Mouse (Mus musculus): ENCODE data around the gene Slc26a9.

The Slc26a9 gene

GRCm38 (mm10) chr1:131743868-131744464 is at the start of gene Slc26a9:
Slc26a9 (plus strand) TSS chr1:131744022.
- DNase-seq (ENCODE audit: low spot score in 2 of 2): no peak

- no peak for DNase-seq (ENCODE audit: low spot score in 2 of 2)
Measured at GRCm38 (mm10) chr1:131695308-131695707, 48.5 kb upstream of the Slc26a9 start.

GRCm38 (mm10) chr1:131696325-131696724 is 47.5 kb upstream of the Slc26a9 start:
- no peak for DNase-seq (ENCODE audit: low spot score in 2 of 2)

GRCm38 (mm10) chr1:131698770-131699169 is 45.1 kb upstream of the Slc26a9 start:
- no peak for DNase-seq (ENCODE audit: low spot score in 2 of 2)

- no peak for DNase-seq (ENCODE audit: low spot score in 2 of 2)
Measured at GRCm38 (mm10) chr1:131699642-131700041, 44.2 kb upstream of the Slc26a9 start.

GRCm38 (mm10) chr1:131700447-131700846 is 43.4 kb upstream of the Slc26a9 start:
- no peak for DNase-seq (ENCODE audit: low spot score in 2 of 2)

- no peak for DNase-seq (ENCODE audit: low spot score in 2 of 2)
Measured at GRCm38 (mm10) chr1:131701391-131701790, 42.4 kb upstream of the Slc26a9 start.

- DNase-seq (ENCODE audit: low spot score in 2 of 2): no peak
Measured at GRCm38 (mm10) chr1:131702094-131702766, 41.6 kb upstream of the Slc26a9 start.

GRCm38 (mm10) chr1:131703482-131703881 is 40.3 kb upstream of the Slc26a9 start:
- no peak for DNase-seq (ENCODE audit: low spot score in 2 of 2)

GRCm38 (mm10) chr1:131708338-131708737 is 35.5 kb upstream of the Slc26a9 start:
- DNase-seq (ENCODE audit: low spot score in 2 of 2): no peak

GRCm38 (mm10) chr1:131711518-131711917 is 32.3 kb upstream of the Slc26a9 start:
- DNase-seq (ENCODE audit: low spot score in 2 of 2): no peak

GRCm38 (mm10) chr1:131712386-131712785 is 31.4 kb upstream of the Slc26a9 start:
- DNase-seq (ENCODE audit: low spot score in 2 of 2): peak; percentile 60 to 77

- no peak for DNase-seq (ENCODE audit: low spot score in 2 of 2)
Measured at GRCm38 (mm10) chr1:131714388-131715337, 29.2 kb upstream of the Slc26a9 start.

- DNase-seq (ENCODE audit: low spot score in 2 of 2): no peak
Measured at GRCm38 (mm10) chr1:131718952-131719694, 24.7 kb upstream of the Slc26a9 start.

- no peak for DNase-seq (ENCODE audit: low spot score in 2 of 2)
Measured at GRCm38 (mm10) chr1:131721989-131722388, 21.8 kb upstream of the Slc26a9 start.

- no peak for DNase-seq (ENCODE audit: low spot score in 2 of 2)
Measured at GRCm38 (mm10) chr1:131723549-131723948, 20.3 kb upstream of the Slc26a9 start.

GRCm38 (mm10) chr1:131726586-131726985 is 17.2 kb upstream of the Slc26a9 start:
- no peak for DNase-seq (ENCODE audit: low spot score in 2 of 2)

GRCm38 (mm10) chr1:131730639-131731437 is 13.0 kb upstream of the Slc26a9 start:
- DNase-seq (ENCODE audit: low spot score in 2 of 2): no peak

GRCm38 (mm10) chr1:131733474-131734180 is 10.2 kb upstream of the Slc26a9 start:
- no peak for DNase-seq (ENCODE audit: low spot score in 2 of 2)

- no peak for DNase-seq (ENCODE audit: low spot score in 2 of 2)
Measured at GRCm38 (mm10) chr1:131734657-131735273, 9.1 kb upstream of the Slc26a9 start.

Data from frontal cortex, postnatal 10 days (tissue).